Comparison of ENCODE assay signal across 25 mouse cellular contexts in genomic region chr5:35576409-35577020, GRCm38 (mm10). TPM values are rescaled to one million over a fixed set of nuclear protein-coding genes. Genes with fewer than 3 reads are reported as not detected.
DNase-seq lines count a peak whose midpoint lies in the region; ATAC-seq and TF ChIP-seq lines count a peak whose summit lies in the region.
"Had no signal": no experiment of that assay in that cellular context is flagged by ENCODE, and none has a peak within 500 bp of the region (broad histone marks: within the 10 kb centered on the region; RNA-seq: fewer than 3 reads in every experiment).

No protein-coding gene starts in this region.

- 91% methylated on average over 10 of the region's 10 CpGs for WGBS in kidney, embryonic 15.5 days

- peaks cover 15% of the 10 kb centered on the region for H3K27me3 ChIP-seq in kidney, embryonic 15.5 days
- no peaks in the 10 kb centered on the region for H3K27me3 ChIP-seq in myocyte (ENCODE audit: control insufficient read depth, insufficient read depth, insufficient read length)

- DNase-seq in kidney, adult 11 months: peak; percentile 49
- DNase-seq in kidney, postnatal 10 days: no peak
- DNase-seq in kidney, postnatal 36 days: peak; percentile 42 to 47
- peak; percentile 32 for DNase-seq in R1 (ENCODE audit: low read depth, low spot score)
- no peak for DNase-seq in cerebellum, adult 11-12 months
- DNase-seq in right cerebral cortex, postnatal 4 days: no peak
- DNase-seq: adrenal gland, postnatal 10 days; cerebellum, adult 18-20 months; cerebellum, adult 9-10 months; cerebellum, postnatal 14 days; gastrocnemius, postnatal 10 days; gastrocnemius, postnatal 36 days; heart, adult 2 months; heart, postnatal 14 days; heart, postnatal 4 days had no signal

- no peaks in the 10 kb centered on the region for H3K9me3 ChIP-seq in kidney, embryonic 15.5 days (replicated peaks)
- H3K9me3 ChIP-seq: forebrain, embryonic 10.5 days; forebrain, embryonic 13.5 days; heart, embryonic 10.5 days; heart, embryonic 13.5 days had no signal

- ATAC-seq in kidney, embryonic 15.5 days (replicated peaks; ENCODE audit: low FRiP score): no peak
- ATAC-seq: activated CD4-positive, CD25-positive, alpha-beta regulatory T cell, adult 4 months; forebrain, embryonic 13.5 days; forebrain, embryonic 16.5 days; hindbrain, postnatal 0 days had no signal

- H3K27ac ChIP-seq in kidney, embryonic 15.5 days: no peak overlapping the region
- H3K27ac ChIP-seq: forebrain, embryonic 10.5 days; forebrain, embryonic 13.5 days; heart, adult 2 months; heart, embryonic 10.5 days; heart, embryonic 13.5 days; hindbrain, embryonic 14.5 days; hindbrain, postnatal 0 days had no signal

- TF ChIP-seq POLR2A in myocyte (IDR thresholded peaks at IDR 0.05; ENCODE audit: insufficient read length, low read depth): peak; percentile 39

- no peak overlapping the region for H3ac ChIP-seq in myocyte (ENCODE audit: control insufficient read depth, insufficient read length)

- peaks cover 13% of the 10 kb centered on the region for H3K4me1 ChIP-seq in kidney, embryonic 15.5 days

- H3K4me2 ChIP-seq in kidney, embryonic 15.5 days: no peak overlapping the region
- H3K4me2 ChIP-seq in myocyte (ENCODE audit: low read depth): peak overlapping the region; percentile 76
- H3K4me2 ChIP-seq: forebrain, embryonic 13.5 days; heart, embryonic 13.5 days; hindbrain, embryonic 14.5 days had no signal

- peaks cover 24% of the 10 kb centered on the region for H3K36me3 ChIP-seq in kidney, embryonic 15.5 days
- peaks cover 9% of the 10 kb centered on the region for H3K36me3 ChIP-seq in myocyte (ENCODE audit: control insufficient read depth, insufficient read depth)

- peaks cover 6% of the 10 kb centered on the region for H3K79me2 ChIP-seq in myocyte (ENCODE audit: control insufficient read depth, insufficient read depth)

- H3K4me3 ChIP-seq in kidney, embryonic 15.5 days (replicated peaks): no peak overlapping the region
- H3K4me3 ChIP-seq in myocyte: no peak overlapping the region
- H3K4me3 ChIP-seq: forebrain, embryonic 10.5 days; forebrain, embryonic 13.5 days; heart, adult 2 months; heart, embryonic 10.5 days; heart, embryonic 13.5 days had no signal

- no peak overlapping the region for H3K9ac ChIP-seq in kidney, embryonic 15.5 days
- H3K9ac ChIP-seq: forebrain, embryonic 13.5 days; heart, embryonic 13.5 days; hindbrain, embryonic 14.5 days had no signal

TF ChIP-seq in myocyte, 11 proteins besides CTCF, POLR2A, EP300 and RAD21:
- peak; percentile 31 for TF ChIP-seq TCF12 (IDR thresholded peaks at IDR 0.05; ENCODE audit: insufficient read depth, poor library complexity, severe bottlenecking)
- TF ChIP-seq USF1 (IDR thresholded peaks at IDR 0.05; ENCODE audit: low read depth): no peak
- peak; percentile 30 for TF ChIP-seq TCF3 (IDR thresholded peaks at IDR 0.05; ENCODE audit: insufficient read length, low read depth)
- TF ChIP-seq MAX (IDR thresholded peaks at IDR 0.05; ENCODE audit: low read depth): no peak
- TF ChIP-seq E2F4 (IDR thresholded peaks at IDR 0.05; ENCODE audit: insufficient read depth): no peak
- TF ChIP-seq REST (IDR thresholded peaks at IDR 0.05; ENCODE audit: insufficient read depth, insufficient read length): no peak
- no peak for TF ChIP-seq SRF (IDR thresholded peaks at IDR 0.05; ENCODE audit: control insufficient read depth, insufficient read length, low read depth)
- TF ChIP-seq MYOG (IDR thresholded peaks at IDR 0.05; ENCODE audit: control insufficient read depth in 1 of 3, insufficient read depth in 1 of 3, insufficient read length in 2 of 3, low read depth in 2 of 3): peak in 2 of 3 experiments; percentile 32 to 58
- no peak for TF ChIP-seq CEBPB (IDR thresholded peaks at IDR 0.05; ENCODE audit: insufficient read depth, poor library complexity, severe bottlenecking)
- no peak for TF ChIP-seq POLR2AphosphoS2 (IDR thresholded peaks at IDR 0.05; ENCODE audit: insufficient read length, low read depth)
- peak; percentile 94 to 100 (median 99) for TF ChIP-seq MYOD1 (IDR thresholded peaks at IDR 0.05; ENCODE audit: control insufficient read depth in 1 of 3, insufficient read length in 2 of 3, low read depth in 2 of 3)
TF ChIP-seq in myocyte: peak in this region for 4.

RNA-seq across cellular contexts. Expression of gene Trmt44, which starts 1.6 kb away (rescaled TPM):
- polyA plus RNA-seq in kidney, embryonic 15.5 days (2015; fragmentation: Nextera tagmentation; extraction: Ambion mirVana): 8.3 and 10.1 TPM in 2 replicates
- 5.1 TPM for polyA plus RNA-seq in myocyte (2012; fragmentation: generic; extraction: Trizol)

RNA-seq across cellular contexts. Expression of gene Acox3, which starts 6.3 kb away (rescaled TPM):
- polyA plus RNA-seq in kidney, embryonic 15.5 days (2015; fragmentation: Nextera tagmentation; extraction: Ambion mirVana): 12.1 and 12.5 TPM in 2 replicates
- 20.8 TPM for polyA plus RNA-seq in myocyte (2012; fragmentation: generic; extraction: Trizol)

RNA-seq across cellular contexts. Expression of gene Cpz, which starts 51.0 kb away (rescaled TPM):
- 5.8 and 7.2 TPM in 2 replicates for polyA plus RNA-seq in kidney, embryonic 15.5 days (2015; fragmentation: Nextera tagmentation; extraction: Ambion mirVana)
- 0.64 TPM for polyA plus RNA-seq in myocyte (2012; fragmentation: generic; extraction: Trizol)
- polyA plus RNA-seq: activated CD4-positive, CD25-positive, alpha-beta regulatory T cell, adult 4 months had no signal

Comparison
In these comparisons a context has a peak if more than half of its experiments do, and no peak if none do; other contexts are left out.
1. DNase-seq: peak in kidney, adult 11 months (single experiment), kidney, postnatal 36 days (2 of 2) and R1 (single experiment); none in kidney, postnatal 10 days (single experiment), cerebellum, adult 11-12 months (single experiment) and right cerebral cortex, postnatal 4 days (single experiment).